Mouse (Mus musculus) CD8-positive naive resting alpha-beta T cell, adult 2 months (primary cell): ENCODE results near the gene Wdr95.

Experiments used
- DNase-seq, 2 experiments: peaks; one replicate each; pipeline ENCODE4 v3.0.0; 2022; ENCODE audit warnings: low read depth in 2 of 2, low spot score in 2 of 2

The Wdr95 gene

DNA sequence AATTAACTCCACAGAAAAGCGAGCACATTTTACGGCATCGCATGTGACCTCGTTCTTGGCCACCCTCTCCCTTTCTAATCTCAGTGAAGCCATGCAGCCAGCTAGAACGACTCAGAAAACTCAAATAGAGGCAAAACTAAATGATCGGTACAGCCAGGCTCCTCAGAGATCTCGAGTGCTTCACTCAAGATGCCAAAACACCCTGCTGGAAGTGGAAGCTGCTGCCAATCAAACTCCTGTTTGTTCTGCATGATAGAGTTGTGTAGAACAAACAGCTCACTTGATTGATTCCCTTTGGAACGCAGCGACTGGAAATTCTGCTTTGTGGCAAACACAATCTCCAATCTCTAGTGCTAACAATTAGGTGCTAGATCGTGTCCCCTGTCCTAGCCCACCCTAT is 48.5 kb downstream of the Wdr95 start:
- no peak for DNase-seq

DNA sequence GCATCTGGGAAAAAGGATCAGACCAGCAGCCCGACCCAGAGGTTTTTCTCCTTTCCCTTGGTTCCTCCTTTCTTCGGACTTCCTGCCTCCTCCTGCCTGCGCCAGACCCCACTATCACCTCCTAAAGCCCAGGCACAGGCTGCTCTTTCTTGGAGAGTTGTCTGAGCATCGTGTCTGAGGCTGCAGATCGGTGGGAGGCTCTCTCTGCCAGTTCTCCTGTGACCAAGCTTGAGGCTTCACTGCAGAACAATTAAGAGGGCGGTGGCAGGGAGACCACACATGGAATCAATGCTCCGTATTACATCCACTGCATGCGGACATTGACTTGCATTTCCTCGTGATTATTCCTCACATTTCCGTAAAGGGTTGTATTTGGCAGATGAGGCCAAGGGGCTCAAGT is 49.0 kb downstream of the Wdr95 start:
- DNase-seq: no peak

DNA sequence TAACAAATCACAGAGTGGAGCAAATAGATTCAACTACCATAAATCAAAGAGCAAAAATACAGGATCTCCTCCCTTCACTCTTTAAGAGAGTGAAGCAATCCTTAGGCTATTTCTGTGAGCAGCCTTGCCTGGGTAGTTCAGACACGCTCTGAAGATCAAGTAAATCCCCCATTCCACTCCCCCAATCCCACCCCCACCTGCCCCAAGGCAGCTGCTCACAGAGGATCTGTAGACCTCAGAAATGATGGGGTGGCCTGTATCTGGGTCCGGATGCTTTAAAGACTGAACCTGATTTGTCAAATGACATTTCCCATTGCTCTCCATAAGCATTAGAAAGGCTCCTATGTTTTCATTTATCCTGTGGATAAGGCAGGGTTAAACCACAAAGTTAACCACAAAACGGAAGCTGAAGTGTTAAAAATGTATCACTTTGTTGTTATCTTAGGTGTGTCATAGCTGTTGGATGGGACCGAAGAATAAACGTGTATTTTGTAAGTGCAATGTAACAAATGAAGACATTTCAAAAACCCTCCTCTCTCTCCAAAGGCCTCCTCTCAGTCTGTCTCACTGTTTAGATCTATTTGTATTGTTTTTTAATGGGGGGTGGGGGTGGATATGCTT is 54.3 kb downstream of the Wdr95 start:
- no peak for DNase-seq

DNA sequence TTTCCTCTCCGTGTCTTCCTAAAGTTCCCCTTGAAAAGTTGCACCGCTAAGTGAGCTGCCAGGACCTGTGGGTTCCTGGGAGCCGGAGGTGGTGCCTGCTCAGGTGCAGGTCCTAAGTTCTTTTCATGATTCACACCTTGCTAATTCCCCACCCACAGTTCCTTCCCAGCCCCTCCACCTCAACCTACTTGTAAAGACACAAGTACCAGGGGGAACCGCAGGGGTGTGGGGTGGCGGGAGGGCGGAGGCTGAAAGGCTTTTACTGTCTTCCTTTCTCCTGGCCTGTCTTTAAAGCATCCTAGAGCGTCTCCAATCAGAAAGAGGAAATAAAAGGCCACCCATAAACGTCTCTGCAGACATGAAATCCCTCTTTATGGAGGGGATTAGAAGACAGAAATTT is 55.0 kb downstream of the Wdr95 start:
- DNase-seq: no peak

- no peak for DNase-seq
These were observed 55.7 kb downstream of the Wdr95 start for GRCm38 (mm10) chr5:149584154-149584655.

GRCm38 (mm10) chr5:149585231-149585630 is 56.8 kb downstream of the Wdr95 start:
- DNase-seq: no peak

DNA sequence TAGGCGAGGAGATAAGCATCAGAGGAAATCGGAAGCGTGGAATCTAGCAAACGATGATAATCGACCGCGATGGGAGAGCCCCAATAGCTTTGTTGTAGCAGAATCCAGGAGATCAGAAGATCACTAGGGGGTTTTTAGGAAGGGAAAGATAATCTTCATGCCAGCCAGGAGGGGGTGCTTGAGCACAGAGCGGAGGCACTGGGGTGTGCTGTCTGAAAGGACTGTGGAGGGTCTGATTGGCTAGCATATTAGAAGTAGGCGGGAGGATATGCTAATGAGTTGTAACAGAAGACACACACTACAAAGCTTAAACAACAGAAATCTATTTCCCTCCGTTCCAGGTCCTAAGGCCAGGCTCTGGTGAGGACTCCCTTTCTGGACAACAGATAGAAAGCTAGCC is 57.4 kb downstream of the Wdr95 start:
- DNase-seq: no peak

DNA sequence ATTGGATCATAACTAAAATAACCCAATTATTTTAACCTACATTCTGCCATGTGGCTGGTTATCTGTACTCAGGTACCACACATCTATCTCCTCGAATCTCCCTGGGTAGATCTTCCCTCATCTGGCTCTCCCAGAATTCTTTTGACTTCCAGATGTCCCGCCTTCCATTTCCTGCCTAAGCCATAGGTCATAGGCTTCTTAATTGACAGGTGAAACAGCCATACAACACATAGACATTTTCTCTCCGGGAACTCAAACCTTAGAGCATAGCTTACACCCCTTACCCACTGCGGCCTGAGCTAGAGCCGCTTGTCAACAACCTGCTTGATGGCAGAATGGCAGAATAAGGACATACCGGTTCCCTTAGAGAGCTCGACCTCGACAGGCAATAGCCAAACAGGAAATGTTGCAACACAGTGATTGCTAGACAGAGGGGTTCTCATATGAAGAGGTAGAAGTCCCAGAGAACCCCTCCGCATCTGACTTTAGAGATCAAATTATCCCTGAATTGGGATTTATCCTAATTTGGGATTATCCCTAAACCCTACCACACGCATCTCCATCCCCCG is 58.9 kb downstream of the Wdr95 start:
- no peak for DNase-seq

- no peak for DNase-seq
These were observed 60.5 kb downstream of the Wdr95 start for GRCm38 (mm10) chr5:149588814-149589534.

GRCm38 (mm10) chr5:149589932-149590331 is 61.5 kb downstream of the Wdr95 start:
- DNase-seq: no peak

- no peak for DNase-seq
These were observed 65.7 kb downstream of the Wdr95 start for GRCm38 (mm10) chr5:149594215-149594614.

DNA sequence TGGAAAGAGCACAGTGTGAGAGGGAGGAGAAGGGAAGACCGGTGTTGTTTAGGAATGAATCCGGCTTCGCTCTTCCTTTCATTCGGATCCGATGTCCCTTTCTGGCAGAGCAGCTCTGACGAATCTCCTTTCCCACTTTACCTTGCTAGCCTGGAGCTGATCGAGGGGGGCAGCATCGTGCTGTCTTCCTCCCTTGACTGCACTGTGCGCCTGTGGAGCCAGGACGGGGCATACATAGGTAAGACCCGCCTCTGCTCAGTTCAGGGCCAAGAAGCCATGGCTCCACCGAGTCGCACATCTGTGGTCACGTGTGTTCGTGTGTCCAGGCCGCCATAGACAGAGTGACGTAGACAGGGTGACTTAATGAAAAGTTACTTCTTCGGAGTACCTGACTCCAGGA is 68.9 kb downstream of the Wdr95 start:
- DNase-seq: no peak

DNA sequence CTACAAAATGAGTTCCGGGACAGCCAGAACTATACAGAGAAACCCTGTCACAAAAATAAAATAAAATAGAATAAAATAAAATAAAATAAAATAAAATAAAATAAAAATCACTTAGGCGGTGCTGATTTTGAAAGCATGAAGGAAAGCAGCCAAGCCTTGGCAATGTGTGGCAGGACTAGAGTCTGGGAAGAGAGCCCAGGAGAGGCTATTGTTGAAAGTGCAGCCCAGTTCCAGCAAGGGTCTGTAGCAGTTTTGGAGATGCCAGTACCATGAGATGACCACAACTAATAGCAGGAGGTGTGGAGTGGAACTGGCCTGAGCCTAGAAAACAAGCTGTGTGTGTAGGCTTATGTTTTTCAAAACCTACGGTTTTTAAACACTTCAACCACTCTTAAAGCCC is 73.5 kb downstream of the Wdr95 start:
- no peak for DNase-seq

GRCm38 (mm10) chr5:149603241-149603640 is 74.8 kb downstream of the Wdr95 start:
- DNase-seq: no peak

DNA sequence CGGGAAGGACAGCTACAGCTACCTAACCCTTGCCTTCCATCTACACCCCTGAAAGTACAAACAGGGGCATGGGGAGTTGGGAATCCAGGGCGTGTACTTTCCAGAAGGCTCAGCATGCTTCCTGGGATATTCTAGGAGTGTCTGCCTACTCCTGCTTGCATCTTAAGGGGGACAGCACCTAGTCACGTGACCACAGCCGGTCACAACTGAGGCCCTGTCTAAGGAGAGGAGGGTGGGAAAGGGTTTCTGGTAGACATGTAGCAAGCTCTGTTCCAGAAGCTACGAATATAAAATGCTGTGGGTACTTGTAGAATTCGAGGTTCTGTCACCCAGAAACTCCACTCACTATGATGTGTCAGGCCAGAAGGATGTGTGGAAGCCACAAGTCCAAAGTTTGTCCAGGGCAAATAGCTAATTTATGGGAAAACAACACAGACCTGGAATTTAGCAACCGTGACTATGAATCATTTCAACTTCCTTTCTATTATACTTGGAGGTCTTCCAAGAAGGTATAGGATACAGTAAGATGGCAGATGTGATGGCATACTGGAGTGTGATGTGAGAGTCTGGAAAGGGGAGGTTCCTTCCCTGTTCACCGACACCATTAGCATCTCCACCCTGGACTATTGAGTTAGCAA is 78.7 kb downstream of the Wdr95 start:
- DNase-seq: no peak

- DNase-seq: no peak
These were observed 83.1 kb downstream of the Wdr95 start for GRCm38 (mm10) chr5:149611476-149612164.

DNA sequence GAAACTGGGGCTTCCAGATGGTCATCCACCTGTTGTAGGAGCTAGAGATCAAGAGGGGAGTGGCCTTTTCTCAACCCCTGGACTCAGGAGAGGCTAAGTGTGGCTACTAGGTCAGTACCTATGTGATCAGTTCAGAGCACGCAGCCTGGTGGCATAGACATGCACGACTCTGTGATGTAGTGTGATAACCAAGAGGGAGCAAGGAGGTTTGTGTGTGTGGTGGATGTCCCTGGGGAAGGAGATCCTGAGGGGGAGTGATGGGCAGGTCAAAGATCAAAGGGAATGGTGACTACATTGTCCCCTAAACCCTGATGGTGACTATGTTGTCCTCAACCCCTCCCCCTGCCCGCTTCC is 83.7 kb downstream of the Wdr95 start:
- DNase-seq: no peak

DNA sequence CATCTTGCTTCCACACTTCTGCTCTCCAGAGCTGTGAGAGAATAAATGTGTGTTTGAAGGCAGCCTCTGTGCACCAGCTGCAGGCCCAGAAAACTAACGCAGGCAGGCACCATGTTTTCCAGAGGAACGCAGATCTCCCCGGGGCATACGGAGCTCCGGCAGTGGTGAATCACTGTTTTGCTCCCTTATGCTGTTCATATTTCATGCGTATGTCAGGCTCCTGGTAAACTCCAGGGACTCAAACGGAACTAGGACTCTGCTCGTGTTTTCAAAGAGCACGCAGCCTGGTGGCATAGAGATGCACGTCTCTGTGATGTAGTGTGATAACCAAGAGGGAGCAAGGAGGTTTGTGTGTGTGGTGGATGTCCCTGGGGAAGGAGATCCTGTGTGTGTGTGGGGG is 84.3 kb downstream of the Wdr95 start:
- DNase-seq: no peak

- DNase-seq: no peak
These were observed 87.7 kb downstream of the Wdr95 start for GRCm38 (mm10) chr5:149616138-149616537.

DNA sequence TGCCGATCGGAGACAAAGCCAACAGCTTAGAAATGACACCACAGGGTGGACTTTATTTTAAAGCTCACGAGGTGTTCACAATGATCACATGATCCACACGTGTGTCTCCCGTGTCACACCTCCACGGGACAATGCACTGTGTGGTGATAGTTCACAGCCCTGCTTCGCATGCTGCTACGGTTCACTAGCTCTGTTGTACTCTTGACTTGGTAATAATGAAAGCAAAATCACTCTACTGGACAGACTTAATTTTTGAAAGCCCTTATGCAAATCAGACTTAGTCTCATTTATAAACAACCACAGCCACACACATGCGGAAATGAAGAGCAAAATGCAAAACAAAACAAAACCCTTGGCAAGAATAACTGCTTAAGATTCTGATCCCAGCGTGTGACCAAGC is 88.3 kb downstream of the Wdr95 start:
- DNase-seq: no peak

DNA sequence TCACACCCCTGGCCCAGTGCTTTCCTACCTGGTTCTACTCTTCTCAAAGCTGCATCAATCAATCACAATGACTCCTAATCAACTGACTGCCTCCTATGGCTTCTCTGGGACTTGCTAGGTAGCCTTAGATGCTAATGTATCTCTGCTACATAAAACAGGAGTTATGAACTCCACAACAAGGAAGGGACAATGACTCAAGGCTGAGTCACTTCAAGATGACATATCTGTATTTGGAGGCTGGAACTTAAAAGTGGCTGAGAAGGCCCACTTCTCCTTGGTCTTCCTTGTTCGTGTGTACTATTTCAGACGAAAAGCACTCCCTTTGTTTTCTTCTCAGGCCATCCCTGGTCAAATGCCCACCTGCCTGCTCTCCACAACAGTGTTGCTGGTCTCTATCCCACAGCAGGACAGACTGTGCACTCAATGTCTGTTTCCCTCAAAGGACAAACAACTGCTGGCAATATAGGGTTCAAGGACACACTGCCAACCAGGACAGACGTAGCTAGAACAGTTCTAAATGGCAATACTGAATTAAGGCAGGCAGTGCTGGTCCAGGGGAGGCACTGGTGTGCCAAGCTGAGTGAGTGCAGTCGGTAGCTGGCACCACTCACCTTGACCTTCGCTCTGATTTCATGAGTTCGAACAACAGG is 89.4 kb downstream of the Wdr95 start:
- no peak for DNase-seq
